14 mouse cellular contexts compared by ENCODE assay signal in genomic region chr11:107422356-107422754, GRCm38 (mm10). TPM values are rescaled to one million over a fixed set of nuclear protein-coding genes. Genes with fewer than 3 reads are reported as not detected.
DNase-seq lines count a peak whose midpoint lies in the region; ATAC-seq lines count a peak whose summit lies in the region.
"Had no signal": no experiment of that assay in that cellular context is flagged by ENCODE, and none has a peak within 500 bp of the region (broad histone marks: within the 10 kb centered on the region; RNA-seq: fewer than 3 reads in every experiment).

No protein-coding gene starts in this region.

- H3K9me3 ChIP-seq in heart, embryonic 11.5 days (replicated peaks; ENCODE audit: control insufficient read depth, low read length), result 0 out of 2 replicates have a peak, but pooled peaks cover 2% of the 10 kb centered on the region
- no peaks in the 10 kb centered on the region; the same call in 1 of the 2 replicates for H3K9me3 ChIP-seq in liver, embryonic 12.5 days (replicated peaks)
- H3K9me3 ChIP-seq: lung, embryonic 15.5 days had no signal

- ATAC-seq in heart, embryonic 11.5 days (replicated peaks; ENCODE audit: insufficient number of reproducible peaks, low FRiP score, low TSS enrichment), result no peak
- ATAC-seq in liver, embryonic 12.5 days, result 0 out of 2 replicates have a peak, but pooled peaks have one; percentile 10
- ATAC-seq: intestine, embryonic 16.5 days had no signal

- H3K27me3 ChIP-seq in heart, embryonic 11.5 days (ENCODE audit: control insufficient read depth, insufficient read depth, low read length), result no peaks in the 10 kb centered on the region
- no peaks in the 10 kb centered on the region for H3K27me3 ChIP-seq in liver, embryonic 12.5 days (replicated peaks)
- H3K27me3 ChIP-seq: lung, embryonic 15.5 days had no signal

- H3K4me2 ChIP-seq in heart, embryonic 11.5 days, result no peak overlapping the region
- peak overlapping the region; percentile 29 for H3K4me2 ChIP-seq in liver, embryonic 12.5 days
- H3K4me2 ChIP-seq: lung, embryonic 15.5 days had no signal

- no peak overlapping the region for H3K9ac ChIP-seq in heart, embryonic 11.5 days (ENCODE audit: low read depth, low read length)
- peak overlapping the region; percentile 50 for H3K9ac ChIP-seq in liver, embryonic 12.5 days
- H3K9ac ChIP-seq: lung, embryonic 15.5 days had no signal

- peaks cover 6% of the 10 kb centered on the region for H3K4me1 ChIP-seq in heart, embryonic 11.5 days (ENCODE audit: control insufficient read depth, insufficient read depth, low read length)
- peaks cover 43% of the 10 kb centered on the region for H3K4me1 ChIP-seq in liver, embryonic 12.5 days
- H3K4me1 ChIP-seq: lung, embryonic 15.5 days had no signal

- H3K4me3 ChIP-seq in heart, embryonic 11.5 days (ENCODE audit: low read depth, low read length), result no peak overlapping the region
- no peak overlapping the region for H3K4me3 ChIP-seq in liver, embryonic 12.5 days
- H3K4me3 ChIP-seq: erythroblast, embryonic 14.5 days; lung, embryonic 15.5 days had no signal

- no peaks in the 10 kb centered on the region for H3K36me3 ChIP-seq in heart, embryonic 11.5 days (ENCODE audit: control insufficient read depth, insufficient read depth, low read length)
- 0 out of 2 replicates have a peak, but pooled peaks cover 4% of the 10 kb centered on the region for H3K36me3 ChIP-seq in liver, embryonic 12.5 days
- H3K36me3 ChIP-seq: lung, embryonic 15.5 days had no signal

- DNase-seq in heart, adult 11 months, result no peak
- DNase-seq in thymus, postnatal 14 days, result peak; percentile 19
- no peak for DNase-seq in thymus, adult 18-20 months
- no peak for DNase-seq in lung, postnatal 36 days
- no peak for DNase-seq in cerebellum, postnatal 36 days
- no peak for DNase-seq in lung, postnatal 25 days (ENCODE audit: low spot score)
- DNase-seq: cerebellum, adult 2 months; right cerebral cortex, postnatal 25 days had no signal

- WGBS in heart, embryonic 11.5 days (ENCODE audit: insufficient replicate concordance), result 76% methylated on average over 5 of the region's 5 CpGs
- 21% methylated on average over 5 of the region's 5 CpGs for WGBS in liver, embryonic 12.5 days (ENCODE audit: insufficient replicate concordance)

- H3K27ac ChIP-seq in heart, embryonic 11.5 days (ENCODE audit: low read depth, low read length), result peak overlapping the region; percentile 3; the same call in 1 of the 2 replicates
- peak overlapping the region; percentile 75 for H3K27ac ChIP-seq in liver, embryonic 12.5 days
- H3K27ac ChIP-seq: lung, embryonic 15.5 days; stomach, postnatal 0 days had no signal

RNA-seq across cellular contexts. Expression of gene Pitpnc1, which starts 48.1 kb away (rescaled TPM):
- polyA plus RNA-seq in heart, embryonic 11.5 days (2014; fragmentation: Nextera tagmentation; extraction: Ambion mirVana), result 9.7 and 10.9 TPM in 2 replicates
- polyA plus RNA-seq in liver, embryonic 12.5 days (2016; fragmentation: Nextera tagmentation; extraction: Ambion mirVana), result 9.7 and 9.9 TPM in 2 replicates

RNA-seq across cellular contexts. Expression of gene Psmd12, which starts 56.9 kb away (rescaled TPM):
- polyA plus RNA-seq in heart, embryonic 11.5 days (2014; fragmentation: Nextera tagmentation; extraction: Ambion mirVana), result 178 and 179 TPM in 2 replicates
- 159 and 164 TPM in 2 replicates for polyA plus RNA-seq in liver, embryonic 12.5 days (2016; fragmentation: Nextera tagmentation; extraction: Ambion mirVana)
